Mouse (Mus musculus): Measurements from ENCODE around the gene Lcn10. TPM values are rescaled to one million over a fixed set of nuclear protein-coding genes. Genes with fewer than 3 reads are reported as not detected.

Lcn10 gene
- not detected in 2 replicates for polyA plus RNA-seq (2012; rRNA removed)

GRCm38 (mm10) chr2:25682426-25682825 lies at the start of gene Lcn10:
Lcn10 (plus strand) TSS chr2:25682726.
- Histone ChIP-seq H3K27ac (ENCODE audit: insufficient read depth, low read length) (no peak within 1 kb of the TSS), H3K4me3 (ENCODE audit: insufficient read depth, low read length) (no peak within 1 kb of the TSS), H3K4me1 (ENCODE audit: control insufficient read depth, insufficient read depth, low read length) (no peaks in the 10 kb centered on the region)
- TF ChIP-seq POLR2A (IDR thresholded peaks at IDR 0.05; ENCODE audit: extremely low read depth, insufficient read depth, low read length) (no peak), CTCF (IDR thresholded peaks at IDR 0.05; ENCODE audit: extremely low read depth, insufficient read depth, low read length) (no peak)

DNA sequence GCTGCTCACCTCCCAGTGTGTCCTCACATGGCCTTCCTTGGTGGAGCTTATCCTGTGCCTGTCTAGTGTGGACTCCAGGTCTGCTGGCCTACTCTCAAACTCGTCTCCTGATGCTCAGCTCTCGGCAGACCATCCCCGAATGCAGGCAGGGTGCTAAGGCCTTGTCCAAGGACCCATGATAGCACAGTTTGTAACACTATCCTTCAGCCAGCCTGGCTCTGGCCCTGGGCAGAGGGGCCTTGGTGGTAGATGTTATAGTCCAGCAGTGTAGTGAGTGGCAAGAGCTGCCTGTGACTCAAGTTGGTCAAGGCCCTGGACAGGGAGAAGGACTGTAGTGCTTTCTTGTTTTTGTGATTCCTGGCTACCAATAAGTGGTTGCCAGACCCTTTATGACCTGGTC lies 48.9 kb upstream of the Lcn10 start:
- Histone ChIP-seq H3K4me3 (ENCODE audit: insufficient read depth, low read length) (no peak overlapping the region), H3K27ac (ENCODE audit: insufficient read depth, low read length) (no peak overlapping the region), H3K4me1 (ENCODE audit: control insufficient read depth, insufficient read depth, low read length) (no peaks in the 10 kb centered on the region)
- TF ChIP-seq CTCF (IDR thresholded peaks at IDR 0.05; ENCODE audit: extremely low read depth, insufficient read depth, low read length) = no peak
- no peak for TF ChIP-seq POLR2A (IDR thresholded peaks at IDR 0.05; ENCODE audit: extremely low read depth, insufficient read depth, low read length)

- Histone ChIP-seq H3K4me1 (ENCODE audit: control insufficient read depth, insufficient read depth, low read length) (no peaks in the 10 kb centered on the region), H3K27ac (ENCODE audit: insufficient read depth, low read length) (no peak overlapping the region), H3K4me3 (ENCODE audit: insufficient read depth, low read length) (no peak overlapping the region)
- TF ChIP-seq CTCF (IDR thresholded peaks at IDR 0.05; ENCODE audit: extremely low read depth, insufficient read depth, low read length) = peak; percentile 40
- no peak for TF ChIP-seq POLR2A (IDR thresholded peaks at IDR 0.05; ENCODE audit: extremely low read depth, insufficient read depth, low read length)
These were observed 48.5 kb upstream of the Lcn10 start for GRCm38 (mm10) chr2:25634046-25634445.

- Histone ChIP-seq H3K27ac (ENCODE audit: insufficient read depth, low read length) (no peak overlapping the region), H3K4me1 (ENCODE audit: control insufficient read depth, insufficient read depth, low read length) (no peaks in the 10 kb centered on the region), H3K4me3 (ENCODE audit: insufficient read depth, low read length) (no peak overlapping the region)
- TF ChIP-seq POLR2A (IDR thresholded peaks at IDR 0.05; ENCODE audit: extremely low read depth, insufficient read depth, low read length) (no peak), CTCF (IDR thresholded peaks at IDR 0.05; ENCODE audit: extremely low read depth, insufficient read depth, low read length) (peak; percentile 55)
These were observed 42.6 kb upstream of the Lcn10 start for GRCm38 (mm10) chr2:25639890-25640289.

GRCm38 (mm10) chr2:25652902-25653301 lies 29.6 kb upstream of the Lcn10 start, which contains the start of gene Lcn8:
Lcn8 (plus strand) TSS chr2:25653120.
- TF ChIP-seq POLR2A (IDR thresholded peaks at IDR 0.05; ENCODE audit: extremely low read depth, insufficient read depth, low read length) = no peak
- TF ChIP-seq CTCF (IDR thresholded peaks at IDR 0.05; ENCODE audit: extremely low read depth, insufficient read depth, low read length) = no peak
- H3K4me1 ChIP-seq (ENCODE audit: control insufficient read depth, insufficient read depth, low read length) = no peaks in the 10 kb centered on the region; the same call in 1 of the 2 replicates
- H3K27ac ChIP-seq (ENCODE audit: insufficient read depth, low read length) = no peak within 1 kb of the TSS
- H3K4me3 ChIP-seq (ENCODE audit: insufficient read depth, low read length) = no peak within 1 kb of the TSS

DNA sequence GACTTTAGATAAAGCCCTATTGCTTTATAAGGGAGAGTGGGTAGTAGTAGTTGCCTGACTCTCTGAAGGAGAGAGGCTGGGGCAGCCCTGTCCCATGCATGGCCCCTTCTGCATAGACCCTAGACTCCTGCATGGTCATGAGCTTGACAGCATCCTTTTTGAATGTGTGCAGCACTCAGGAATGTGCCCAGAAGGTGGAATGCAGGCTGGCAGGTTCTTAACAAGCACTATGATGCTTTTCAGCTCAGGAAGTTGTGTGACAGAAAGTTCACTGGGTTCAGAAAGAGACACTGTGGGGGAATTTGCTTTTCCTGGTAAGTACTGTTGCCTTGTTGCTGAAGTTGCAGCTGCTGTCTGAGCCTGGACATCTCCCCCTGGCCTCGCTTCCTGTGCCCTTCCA lies 28.0 kb upstream of the Lcn10 start:
- no peak overlapping the region for H3K4me3 ChIP-seq (ENCODE audit: insufficient read depth, low read length)
- H3K27ac ChIP-seq (ENCODE audit: insufficient read depth, low read length) = no peak overlapping the region
- TF ChIP-seq POLR2A (IDR thresholded peaks at IDR 0.05; ENCODE audit: extremely low read depth, insufficient read depth, low read length) (no peak), CTCF (IDR thresholded peaks at IDR 0.05; ENCODE audit: extremely low read depth, insufficient read depth, low read length) (no peak)
- no peaks in the 10 kb centered on the region; the same call in 1 of the 2 replicates for H3K4me1 ChIP-seq (ENCODE audit: control insufficient read depth, insufficient read depth, low read length)

- H3K27ac ChIP-seq (ENCODE audit: insufficient read depth, low read length) = no peak overlapping the region
- H3K4me3 ChIP-seq (ENCODE audit: insufficient read depth, low read length) = no peak overlapping the region
- TF ChIP-seq CTCF (IDR thresholded peaks at IDR 0.05; ENCODE audit: extremely low read depth, insufficient read depth, low read length) (no peak), POLR2A (IDR thresholded peaks at IDR 0.05; ENCODE audit: extremely low read depth, insufficient read depth, low read length) (no peak)
- H3K4me1 ChIP-seq (ENCODE audit: control insufficient read depth, insufficient read depth, low read length) = no peaks in the 10 kb centered on the region; the same call in 1 of the 2 replicates
These were observed 25.8 kb upstream of the Lcn10 start for GRCm38 (mm10) chr2:25656691-25657090.

GRCm38 (mm10) chr2:25657246-25657645 lies 25.3 kb upstream of the Lcn10 start:
- TF ChIP-seq CTCF (IDR thresholded peaks at IDR 0.05; ENCODE audit: extremely low read depth, insufficient read depth, low read length) = no peak
- no peak for TF ChIP-seq POLR2A (IDR thresholded peaks at IDR 0.05; ENCODE audit: extremely low read depth, insufficient read depth, low read length)
- H3K4me1 ChIP-seq (ENCODE audit: control insufficient read depth, insufficient read depth, low read length) = no peaks in the 10 kb centered on the region; the same call in 1 of the 2 replicates

DNA sequence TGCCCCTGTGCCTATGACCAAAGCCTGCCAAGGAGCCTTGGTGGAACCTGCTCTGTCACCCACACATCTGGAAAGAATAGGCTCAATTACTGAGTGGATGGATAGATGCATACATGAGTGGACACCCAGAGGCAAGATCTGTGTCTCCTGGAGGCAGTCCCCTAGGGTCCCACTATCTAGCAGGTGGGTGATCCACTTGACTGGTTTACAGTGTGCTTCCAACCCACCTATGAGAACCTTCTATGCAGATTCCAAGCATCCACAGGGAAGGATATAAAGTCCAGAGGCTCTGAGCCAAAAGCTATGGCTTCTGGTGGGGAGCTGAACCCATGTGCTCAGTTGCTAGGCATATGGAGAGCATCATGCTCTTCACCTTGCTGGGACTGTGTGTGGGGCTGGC lies 24.9 kb upstream of the Lcn10 start, which contains the start of gene Lcn5:
Lcn5 (plus strand) TSS at position 301 of the 400 bp plus-strand sequence.
- no peak within 1 kb of the TSS for H3K4me3 ChIP-seq (ENCODE audit: insufficient read depth, low read length)
- H3K27ac ChIP-seq (ENCODE audit: insufficient read depth, low read length) = no peak within 1 kb of the TSS
- no peaks in the 10 kb centered on the region; the same call in 1 of the 2 replicates for H3K4me1 ChIP-seq (ENCODE audit: control insufficient read depth, insufficient read depth, low read length)
- TF ChIP-seq CTCF (IDR thresholded peaks at IDR 0.05; ENCODE audit: extremely low read depth, insufficient read depth, low read length) (no peak), POLR2A (IDR thresholded peaks at IDR 0.05; ENCODE audit: extremely low read depth, insufficient read depth, low read length) (no peak)

More at GRCm38 (mm10) chr2:25657246-25657645, 25.3 kb upstream of the Lcn10 start:
- no peak overlapping the region for H3K27ac ChIP-seq (ENCODE audit: insufficient read depth, low read length)
- no peak overlapping the region for H3K4me3 ChIP-seq (ENCODE audit: insufficient read depth, low read length)

GRCm38 (mm10) chr2:25660279-25660678 lies 22.2 kb upstream of the Lcn10 start:
- TF ChIP-seq POLR2A (IDR thresholded peaks at IDR 0.05; ENCODE audit: extremely low read depth, insufficient read depth, low read length) = no peak
- no peak for TF ChIP-seq CTCF (IDR thresholded peaks at IDR 0.05; ENCODE audit: extremely low read depth, insufficient read depth, low read length)
- H3K27ac ChIP-seq (ENCODE audit: insufficient read depth, low read length) = no peak overlapping the region

More at GRCm38 (mm10) chr2:25660279-25660678, 22.2 kb upstream of the Lcn10 start:
- Histone ChIP-seq H3K4me1 (ENCODE audit: control insufficient read depth, insufficient read depth, low read length) (no peaks in the 10 kb centered on the region; the same call in 1 of the 2 replicates), H3K4me3 (ENCODE audit: insufficient read depth, low read length) (no peak overlapping the region)

All from cortical plate, adult 2 months (tissue).